Mouse (Mus musculus) forebrain, embryonic 12.5 days (tissue): ENCODE results near the gene Sprr2f. TPM values are rescaled to one million over a fixed set of nuclear protein-coding genes. Genes with fewer than 3 reads are reported as not detected.

Experiments
- ATAC-seq: fragments of 200-750 bp; cut with Nextera tagmentation; 2 replicates; pipeline ENCODE4 v1.8.0; 2017; ENCODE audit warnings: moderate TSS enrichment; ENCODE audit not compliant: low FRiP score
- H3K27ac ChIP-seq: fragments of 300-500 bp; sonication (generic); 2 replicates; pipeline ENCODE4 v1.5.1; 2016; ENCODE audit warnings: mild to moderate bottlenecking
- H3K27me3 ChIP-seq: fragments of 300-500 bp; sonication (generic); 2 replicates; pipeline ENCODE4 v1.6.1; 2016; ENCODE audit warnings: mild to moderate bottlenecking
- H3K36me3 ChIP-seq: fragments of 300-500 bp; sonication (generic); replicated peaks from 2 replicates; pipeline ENCODE4 v1.6.1; 2016; ENCODE audit warnings: mild to moderate bottlenecking
- H3K4me1 ChIP-seq: fragments of 300-500 bp; sonication (generic); 2 replicates; pipeline ENCODE4 v1.6.1; 2016
- H3K4me2 ChIP-seq: fragments of 300-500 bp; sonication (generic); 2 replicates; pipeline ENCODE4 v1.6.1; 2016; ENCODE audit warnings: mild to moderate bottlenecking, moderate library complexity
- H3K4me3 ChIP-seq: fragments of 300-500 bp; sonication (generic); replicated peaks from 2 replicates; pipeline ENCODE4 v1.5.1; 2016; ENCODE audit warnings: mild to moderate bottlenecking
- H3K9ac ChIP-seq: fragments of 300-500 bp; sonication (generic); 2 replicates; pipeline ENCODE4 v1.6.1; 2016; ENCODE audit warnings: mild to moderate bottlenecking
- H3K9me3 ChIP-seq: fragments of 300-500 bp; sonication (generic); 2 replicates; pipeline ENCODE4 v1.6.1; 2016
- WGBS: fragments of 180-500 bp; shearing (Covaris S2); methylation state at CpG from one replicate; pipeline ENCODE4 v1.1.7; 2016; 5-methylcytosine and 5-hydroxymethylcytosine counted together
- polyA plus RNA-seq: library from polyadenylated mRNA; unstranded; fragments of >200 nt; fragmentation: Nextera tagmentation; extraction: Ambion mirVana; gene quantifications from 2 replicates; pipeline ENCODE4 v1.2.1, GENCODE M21; 2016

Gene Sprr2f
- polyA plus RNA-seq, result not detected in 2 replicates

DNA sequence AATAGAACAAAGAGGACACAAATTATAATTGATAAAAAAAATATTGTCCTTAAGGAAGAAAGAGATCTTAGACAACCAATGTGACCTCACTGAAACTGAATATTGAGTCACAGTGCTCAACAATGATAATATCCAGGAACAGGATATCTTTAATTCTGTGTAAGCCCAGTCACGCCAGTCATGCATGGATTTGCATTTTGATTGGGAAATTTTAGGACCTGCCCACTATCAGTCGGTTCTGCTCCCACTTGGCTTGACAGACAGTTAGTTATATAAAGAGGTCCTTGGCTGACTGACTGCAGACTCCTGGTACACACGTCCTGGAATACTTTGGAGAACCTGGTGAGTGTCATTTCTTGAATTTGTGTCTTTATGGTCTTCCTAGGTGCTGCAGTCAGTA is at the start of gene Sprr2f:
Gene Sprr2f (plus strand): TSS at position 301 of the 400 bp plus-strand sequence.
- Histone ChIP-seq H3K9me3 (no peaks in the 10 kb centered on the region), H3K27ac (no peak within 1 kb of the TSS), H3K4me2 (no peak within 1 kb of the TSS), H3K9ac (no peak within 1 kb of the TSS), H3K4me1 (no peaks in the 10 kb centered on the region), H3K36me3 (no peaks in the 10 kb centered on the region), H3K27me3 (no peaks in the 10 kb centered on the region), H3K4me3 (no peak within 1 kb of the TSS)
- no peak for ATAC-seq
- 75% methylated on average over 3 of the region's 3 CpGs for WGBS

DNA sequence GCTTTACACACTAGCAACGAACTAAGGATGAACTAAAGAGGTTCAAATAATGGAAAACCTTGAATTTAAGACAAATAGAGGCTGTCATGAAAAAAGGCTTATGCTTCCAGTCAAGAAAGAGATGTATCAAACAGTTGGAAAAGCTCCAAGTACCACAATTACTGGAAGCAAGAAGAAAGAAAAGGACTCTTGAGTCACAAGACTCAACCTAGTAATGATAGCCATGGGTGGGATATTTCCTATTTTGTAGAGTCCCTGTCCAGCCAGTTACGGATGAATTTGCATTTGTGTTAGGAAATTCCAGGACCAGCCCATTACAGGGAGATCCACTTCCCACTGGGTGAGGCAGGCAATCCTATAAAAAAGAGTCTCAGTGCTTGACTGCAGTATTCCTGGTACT is 48.7 kb upstream of the Sprr2f start, which contains the start of gene Sprr2b:
Gene Sprr2b (plus strand): TSS at position 301 of the 400 bp plus-strand sequence.
- H3K4me2 ChIP-seq, result no peak within 1 kb of the TSS
- no peak within 1 kb of the TSS for H3K4me3 ChIP-seq
- H3K27me3 ChIP-seq, result no peaks in the 10 kb centered on the region
- H3K27ac ChIP-seq, result no peak within 1 kb of the TSS
- H3K9ac ChIP-seq, result no peak within 1 kb of the TSS
- H3K36me3 ChIP-seq, result no peaks in the 10 kb centered on the region
- WGBS, result 65% methylated on average over 2 of the region's 2 CpGs
- no peak for ATAC-seq
- H3K4me1 ChIP-seq, result no peaks in the 10 kb centered on the region
- no peaks in the 10 kb centered on the region for H3K9me3 ChIP-seq

DNA sequence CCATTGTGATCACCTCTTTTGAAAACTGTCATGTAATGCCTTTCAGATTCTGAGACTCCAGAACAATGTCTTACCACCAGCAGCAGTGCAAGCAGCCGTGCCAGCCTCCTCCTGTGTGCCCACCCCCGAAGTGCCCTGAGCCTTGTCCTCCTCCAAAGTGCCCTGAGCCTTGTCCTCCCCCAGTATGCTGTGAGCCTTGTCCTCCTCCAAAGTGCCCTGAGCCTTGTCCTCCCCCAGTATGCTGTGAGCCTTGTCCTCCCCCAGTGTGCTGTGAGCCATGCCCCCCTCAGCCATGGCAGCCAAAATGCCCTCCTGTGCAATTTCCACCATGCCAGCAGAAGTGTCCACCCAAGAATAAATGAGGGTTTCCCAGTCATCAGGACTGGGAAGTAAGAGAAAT is 47.6 kb upstream of the Sprr2f start:
- H3K27me3 ChIP-seq, result no peaks in the 10 kb centered on the region
- H3K4me2 ChIP-seq, result no peak overlapping the region
- no peaks in the 10 kb centered on the region for H3K4me1 ChIP-seq
- H3K9me3 ChIP-seq, result no peaks in the 10 kb centered on the region
- H3K27ac ChIP-seq, result no peak overlapping the region
- H3K36me3 ChIP-seq, result no peaks in the 10 kb centered on the region
- no peak overlapping the region for H3K9ac ChIP-seq
- ATAC-seq, result no peak
- 79% methylated on average over 2 of the region's 2 CpGs for WGBS
- no peak overlapping the region for H3K4me3 ChIP-seq

DNA sequence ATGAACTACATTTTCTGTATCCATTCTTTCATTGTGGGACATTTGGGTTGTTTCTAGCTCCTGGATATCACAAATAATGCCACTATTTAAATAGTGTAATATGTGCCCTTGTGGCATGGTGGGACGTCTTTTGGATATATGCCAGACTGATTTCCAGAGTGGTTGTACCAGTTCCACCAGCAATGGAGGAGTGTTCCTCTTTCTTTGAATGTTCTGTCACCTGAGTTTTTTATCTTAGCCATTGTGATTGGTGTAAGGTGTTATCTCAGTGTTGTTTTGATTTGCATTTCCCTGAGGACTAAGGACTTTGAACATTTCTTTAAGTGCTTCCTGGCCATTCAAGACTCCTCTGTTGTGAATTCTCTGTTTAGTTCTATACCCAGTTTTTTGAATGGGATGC is 28.7 kb upstream of the Sprr2f start:
- H3K9ac ChIP-seq, result no peak overlapping the region
- no peak overlapping the region for H3K4me3 ChIP-seq
- H3K27me3 ChIP-seq, result no peaks in the 10 kb centered on the region
- H3K36me3 ChIP-seq, result no peaks in the 10 kb centered on the region
- no peaks in the 10 kb centered on the region for H3K9me3 ChIP-seq
- no peak overlapping the region for H3K4me2 ChIP-seq
- WGBS, result 81% methylated on average over 1 of the region's 1 CpGs
- no peaks in the 10 kb centered on the region for H3K4me1 ChIP-seq
- ATAC-seq, result no peak
- no peak overlapping the region for H3K27ac ChIP-seq

DNA sequence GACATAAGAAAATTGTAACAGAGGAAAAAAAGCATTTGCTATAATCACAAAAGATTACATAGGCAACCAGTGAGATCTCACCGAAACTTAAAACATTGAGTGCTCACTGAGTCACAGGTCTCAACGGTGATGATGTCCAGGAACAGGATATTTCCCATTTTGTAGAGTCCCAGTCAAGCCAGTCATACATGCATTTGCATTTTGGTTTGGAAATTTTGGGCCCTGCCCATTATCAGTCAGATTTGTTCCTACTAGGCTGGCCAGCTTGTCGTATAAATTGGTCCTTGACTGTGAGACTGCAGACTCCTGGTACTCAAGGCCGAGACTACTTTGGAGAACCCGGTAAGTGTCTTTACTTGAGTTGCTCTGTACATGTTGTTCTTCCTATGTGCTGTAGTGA is 26.1 kb upstream of the Sprr2f start, which contains the start of gene Sprr2d:
Gene Sprr2d (plus strand): TSS at position 301 of the 400 bp plus-strand sequence.
- H3K9me3 ChIP-seq, result no peaks in the 10 kb centered on the region
- no peaks in the 10 kb centered on the region for H3K4me1 ChIP-seq
- WGBS, result 95% methylated on average over 5 of the region's 5 CpGs

DNA sequence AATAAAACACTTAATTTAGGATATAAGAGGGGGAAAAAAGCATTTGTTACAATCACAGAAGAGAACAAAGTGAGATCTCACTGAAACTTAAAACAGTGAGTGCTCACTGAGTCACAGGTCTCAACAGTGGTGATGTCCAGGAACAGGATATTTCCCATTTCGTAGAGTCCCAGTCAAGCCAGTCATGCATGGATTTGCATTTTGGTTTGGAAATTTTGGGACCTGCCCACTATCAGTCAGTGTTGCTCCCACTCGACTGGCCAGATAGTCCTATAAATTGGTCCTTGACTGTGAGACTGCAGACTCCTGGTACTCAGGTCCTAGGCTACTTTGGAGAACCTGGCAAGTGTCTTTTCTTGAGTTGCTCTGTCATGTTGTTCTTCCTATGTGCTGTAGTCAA is 13.1 kb upstream of the Sprr2f start, which contains the start of gene Sprr2e:
Gene Sprr2e (plus strand): TSS at position 301 of the 400 bp plus-strand sequence.
- no peaks in the 10 kb centered on the region for H3K9me3 ChIP-seq
- WGBS, result 91% methylated on average over 2 of the region's 2 CpGs
- H3K4me3 ChIP-seq, result no peak within 1 kb of the TSS
- no peak within 1 kb of the TSS for H3K27ac ChIP-seq
- no peak within 1 kb of the TSS for H3K9ac ChIP-seq
- no peaks in the 10 kb centered on the region for H3K36me3 ChIP-seq
- ATAC-seq, result no peak
- H3K4me2 ChIP-seq, result no peak within 1 kb of the TSS
- H3K4me1 ChIP-seq, result no peaks in the 10 kb centered on the region
- no peaks in the 10 kb centered on the region for H3K27me3 ChIP-seq

More for the DNA sequence above, 26.1 kb upstream of the Sprr2f start, which contains the start of gene Sprr2d:
- Histone ChIP-seq H3K36me3 (no peaks in the 10 kb centered on the region), H3K4me2 (no peak within 1 kb of the TSS), H3K4me3 (no peak within 1 kb of the TSS), H3K9ac (no peak within 1 kb of the TSS), H3K27ac (no peak within 1 kb of the TSS), H3K27me3 (no peaks in the 10 kb centered on the region)
- ATAC-seq, result no peak

DNA sequence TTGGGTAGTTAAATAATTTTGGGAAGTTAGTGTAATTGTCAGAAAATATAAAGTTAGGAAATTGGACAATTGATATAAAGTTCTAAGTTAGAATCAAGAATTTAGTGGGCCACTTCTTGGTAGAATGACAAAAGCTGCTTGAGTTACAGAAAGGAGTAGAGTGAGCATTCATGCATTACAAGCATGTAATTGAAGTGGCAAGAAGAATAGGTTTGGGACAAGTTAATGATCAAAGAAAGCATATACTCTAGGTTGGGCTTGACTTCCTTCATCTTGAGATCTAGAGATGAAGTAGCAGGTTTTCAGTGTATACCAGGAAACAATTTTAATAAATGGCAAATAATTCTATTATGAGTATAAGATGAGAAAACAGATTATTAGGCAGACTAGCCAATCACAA is 3.4 kb upstream of the Sprr2f start:
- H3K36me3 ChIP-seq, result no peaks in the 10 kb centered on the region
- no peak for ATAC-seq
- H3K27me3 ChIP-seq, result no peaks in the 10 kb centered on the region
- H3K4me1 ChIP-seq, result no peaks in the 10 kb centered on the region
- H3K9me3 ChIP-seq, result no peaks in the 10 kb centered on the region
- no peak overlapping the region for H3K9ac ChIP-seq
- no peak overlapping the region for H3K4me3 ChIP-seq
- H3K27ac ChIP-seq, result no peak overlapping the region
- no peak overlapping the region for H3K4me2 ChIP-seq

DNA sequence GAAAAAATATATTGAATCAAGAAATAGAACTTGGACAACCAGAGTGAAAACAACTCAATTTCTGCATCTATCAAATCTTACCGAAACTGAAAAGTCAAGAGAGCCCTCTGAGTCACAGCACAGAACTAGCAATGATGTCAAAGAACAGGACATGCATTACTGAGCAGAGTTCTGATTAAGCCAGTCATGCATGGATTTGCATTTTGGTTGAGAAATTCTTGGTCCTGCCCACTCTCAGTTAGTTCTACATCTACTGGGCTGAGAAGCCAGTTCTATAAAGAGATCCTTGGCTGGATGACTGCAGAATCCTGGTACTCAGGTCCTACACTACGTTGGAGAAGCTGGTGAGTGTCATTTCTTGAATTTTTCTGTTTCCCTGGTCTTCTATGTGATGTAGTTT is 8.6 kb downstream of the Sprr2f start:
- H3K4me2 ChIP-seq, result no peak overlapping the region
- 89% methylated on average over 2 of the region's 2 CpGs for WGBS
- no peaks in the 10 kb centered on the region for H3K36me3 ChIP-seq
- H3K27ac ChIP-seq, result no peak overlapping the region
- H3K9me3 ChIP-seq, result no peaks in the 10 kb centered on the region
- no peak for ATAC-seq
- no peak overlapping the region for H3K4me3 ChIP-seq
- no peak overlapping the region for H3K9ac ChIP-seq
- no peaks in the 10 kb centered on the region for H3K27me3 ChIP-seq
- H3K4me1 ChIP-seq, result no peaks in the 10 kb centered on the region

DNA sequence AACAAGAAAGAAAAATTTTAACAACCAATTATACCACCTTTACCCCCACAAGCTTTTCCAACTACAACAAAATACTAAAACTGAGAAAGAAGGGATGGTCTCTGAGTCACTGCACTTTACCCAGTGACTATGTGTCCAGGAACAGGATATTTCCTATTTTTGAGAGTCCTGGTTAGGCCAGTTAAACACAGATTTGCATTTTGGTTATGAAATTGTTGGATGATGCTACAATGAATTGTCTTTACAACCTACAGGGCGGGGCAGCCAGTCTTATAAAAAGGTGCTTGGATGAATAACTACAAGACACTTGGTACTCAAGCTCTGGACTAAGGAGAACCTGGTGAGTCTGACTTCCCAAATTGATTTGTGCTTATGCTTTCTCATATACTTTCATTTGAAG is 20.4 kb downstream of the Sprr2f start, which contains the start of gene Sprr2h:
Gene Sprr2h (plus strand): TSS at position 301 of the 400 bp plus-strand sequence.
- Histone ChIP-seq H3K27me3 (no peaks in the 10 kb centered on the region), H3K9ac (no peak within 1 kb of the TSS), H3K36me3 (no peaks in the 10 kb centered on the region), H3K27ac (no peak within 1 kb of the TSS), H3K9me3 (no peaks in the 10 kb centered on the region), H3K4me2 (no peak within 1 kb of the TSS), H3K4me3 (no peak within 1 kb of the TSS), H3K4me1 (no peaks in the 10 kb centered on the region)
- no peak for ATAC-seq
- WGBS, result 79% methylated on average over 1 of the region's 1 CpGs

DNA sequence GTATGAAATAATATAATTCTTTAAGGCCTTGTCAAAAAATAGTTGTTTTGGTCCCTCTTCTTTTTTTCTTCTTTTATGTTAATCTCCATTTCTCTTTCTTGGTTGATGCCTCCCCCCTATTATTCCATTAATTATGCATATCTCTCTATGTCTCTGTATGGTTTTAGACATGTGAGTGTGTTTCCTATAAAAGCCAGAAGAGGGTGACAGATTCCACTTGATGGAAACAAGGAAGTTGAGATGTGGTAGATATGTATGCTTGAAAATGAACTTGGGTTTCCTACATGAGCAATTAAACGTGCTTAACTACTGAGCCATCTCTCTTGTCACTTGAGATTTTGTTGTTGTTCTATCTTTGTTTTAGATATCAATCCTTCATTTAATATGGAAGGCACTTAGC is 29.3 kb downstream of the Sprr2f start:
- H3K27me3 ChIP-seq, result no peaks in the 10 kb centered on the region
- no peak overlapping the region for H3K9ac ChIP-seq
- H3K36me3 ChIP-seq, result no peaks in the 10 kb centered on the region
- no peak overlapping the region for H3K27ac ChIP-seq
- ATAC-seq, result no peak
- no peaks in the 10 kb centered on the region for H3K4me1 ChIP-seq
- H3K9me3 ChIP-seq, result no peaks in the 10 kb centered on the region
- WGBS, result 65% methylated on average over 1 of the region's 1 CpGs
- H3K4me2 ChIP-seq, result no peak overlapping the region
- H3K4me3 ChIP-seq, result no peak overlapping the region

DNA sequence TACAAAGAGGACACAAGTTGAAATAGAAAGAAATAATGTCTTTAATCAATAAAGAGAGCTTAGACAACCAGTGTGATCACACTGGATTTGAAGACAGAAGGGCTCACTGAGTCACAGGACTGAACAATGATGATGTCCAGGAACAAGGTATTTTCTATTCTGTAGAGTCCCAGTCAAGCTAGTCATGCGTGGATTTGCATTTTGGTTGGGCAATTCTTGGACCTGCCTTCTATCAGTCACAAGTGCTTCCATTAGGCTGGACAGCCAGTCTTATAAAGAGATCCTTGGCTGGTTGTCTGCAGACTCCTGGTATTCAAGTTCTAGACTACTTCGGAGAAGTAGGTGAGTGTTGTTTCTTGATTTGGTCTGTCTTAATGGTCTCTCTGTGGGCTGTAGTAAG is 42.7 kb downstream of the Sprr2f start, which contains the start of gene Sprr2i:
Gene Sprr2i (plus strand): TSS at position 301 of the 400 bp plus-strand sequence.
- 88% methylated on average over 2 of the region's 2 CpGs for WGBS
- no peaks in the 10 kb centered on the region for H3K27me3 ChIP-seq
- no peak within 1 kb of the TSS for H3K4me3 ChIP-seq
- no peaks in the 10 kb centered on the region for H3K36me3 ChIP-seq
- H3K4me2 ChIP-seq, result no peak within 1 kb of the TSS
- H3K4me1 ChIP-seq, result no peaks in the 10 kb centered on the region
- ATAC-seq, result no peak
- H3K9ac ChIP-seq, result no peak within 1 kb of the TSS
- no peaks in the 10 kb centered on the region for H3K9me3 ChIP-seq
- H3K27ac ChIP-seq, result no peak within 1 kb of the TSS
